Mouse (Mus musculus) hindbrain, postnatal 0 days (tissue): ENCODE results near the gene Gpr162. TPM values are rescaled to one million over a fixed set of nuclear protein-coding genes. Genes with fewer than 3 reads are reported as not detected.

Experiments used
- ATAC-seq: fragments of 200-750 bp; cut with Nextera tagmentation; 2 replicates; pipeline ENCODE4 v1.8.0; 2017; ENCODE audit warnings: mild to moderate bottlenecking, moderate TSS enrichment, moderate library complexity
- DNase-seq: peaks from one replicate; pipeline ENCODE4 v3.0.0-alpha.2; 2015; ENCODE audit warnings: low spot score
- H3K27ac ChIP-seq: fragments of 300-500 bp; sonication (generic); 2 replicates; pipeline ENCODE4 v1.5.1; 2014; ENCODE audit warnings: mild to moderate bottlenecking
- H3K27me3 ChIP-seq: fragments of 300-500 bp; sonication (generic); 2 replicates; pipeline ENCODE4 v1.6.1; 2014; ENCODE audit warnings: low read length, mixed read lengths; ENCODE audit not compliant: insufficient read depth
- H3K36me3 ChIP-seq: fragments of 300-500 bp; sonication (generic); 2 replicates; pipeline ENCODE4 v1.6.1; 2014; ENCODE audit warnings: low read length, mixed read lengths; ENCODE audit not compliant: insufficient read depth
- H3K4me1 ChIP-seq: fragments of 300-500 bp; sonication (generic); 2 replicates; pipeline ENCODE4 v1.6.1; 2014; ENCODE audit warnings: antibody characterized with exemption, low read length, mixed read lengths; ENCODE audit not compliant: insufficient read depth
- H3K4me2 ChIP-seq: fragments of 300-500 bp; sonication (generic); 2 replicates; pipeline ENCODE4 v1.6.1; 2014; ENCODE audit warnings: low read depth, mild to moderate bottlenecking, low read length, moderate library complexity, mixed read lengths
- H3K4me3 ChIP-seq: fragments of 300-500 bp; sonication (generic); 2 replicates; pipeline ENCODE4 v1.5.1; 2014; ENCODE audit warnings: low read length
- H3K9ac ChIP-seq: fragments of 300-500 bp; sonication (generic); replicated peaks from 2 replicates; pipeline ENCODE4 v1.6.1; 2014; ENCODE audit warnings: mild to moderate bottlenecking, low read length, moderate library complexity, mixed read lengths
- H3K9me3 ChIP-seq: fragments of 300-500 bp; sonication (generic); 2 replicates; pipeline ENCODE4 v1.6.1; 2016; ENCODE audit warnings: low read length, mixed read lengths
- CTCF ChIP-seq: IDR thresholded peaks from 2 replicates; pipeline ENCODE4 v1.5.1; 2016; ENCODE audit warnings: antibody characterized with exemption, control low read depth, low read depth
- WGBS: fragments of 180-500 bp; shearing (Covaris S2); extraction: QIAGEN DNeasy Blood & Tissue Kit; methylation state at CpG from one replicate; pipeline ENCODE4 v1.1.7; 2014; 5-methylcytosine and 5-hydroxymethylcytosine counted together
- polyA plus RNA-seq: library from polyadenylated mRNA; unstranded; fragments of >200 nt; fragmentation: Nextera tagmentation; extraction: Ambion mirVana; gene quantifications from 2 replicates; pipeline ENCODE4 v1.2.1, GENCODE M21; 2015
- total RNA-seq: library from RNA; depleted of rRNA; stranded (reverse); fragments of >200 nt; gene quantifications from 2 replicates; pipeline ENCODE4 v1.2.3, GENCODE M21; 2014

Gpr162 gene
- total and polyA plus RNA-seq, 2 experiments from 2014 or later = 31.9 to 194 TPM

- Histone ChIP-seq H3K4me3 (peak overlapping the region; percentile 69; the same call in 1 of the 2 replicates), H3K4me1 (peaks cover 41% of the 10 kb centered on the region), H3K36me3 (no peaks in the 10 kb centered on the region), H3K4me2 (peak overlapping the region; percentile 81), H3K9me3 (no peaks in the 10 kb centered on the region), H3K27me3 (no peaks in the 10 kb centered on the region), H3K27ac (peak overlapping the region; percentile 97), H3K9ac (peak overlapping the region; percentile 91)
- no peak for TF ChIP-seq CTCF
- ATAC-seq = no peak
- no peak for DNase-seq
- 48% methylated on average over 3 of the region's 3 CpGs for WGBS
These were observed 2.0 kb downstream of the Gpr162 start for GRCm38 (mm10) chr6:124861802-124862201.

GRCm38 (mm10) chr6:124861266-124861665 is 2.5 kb downstream of the Gpr162 start:
- 67% methylated on average over 19 of the region's 19 CpGs for WGBS

GRCm38 (mm10) chr6:124860511-124860910 is 3.3 kb downstream of the Gpr162 start:
- no peak overlapping the region for H3K4me3 ChIP-seq
- no peaks in the 10 kb centered on the region for H3K9me3 ChIP-seq
- H3K9ac ChIP-seq = no peak overlapping the region
- WGBS = 73% methylated on average over 9 of the region's 9 CpGs
- no peaks in the 10 kb centered on the region for H3K36me3 ChIP-seq
- H3K4me2 ChIP-seq = no peak overlapping the region
- no peak for ATAC-seq
- H3K4me1 ChIP-seq = peaks cover 31% of the 10 kb centered on the region
- no peak for DNase-seq
- no peak for TF ChIP-seq CTCF
- no peaks in the 10 kb centered on the region for H3K27me3 ChIP-seq
- H3K27ac ChIP-seq = peak overlapping the region; percentile 97; the same call in 1 of the 2 replicates

More at GRCm38 (mm10) chr6:124861266-124861665, 2.5 kb downstream of the Gpr162 start:
- H3K27me3 ChIP-seq = no peaks in the 10 kb centered on the region
- H3K27ac ChIP-seq = peak overlapping the region; percentile 97
- H3K4me1 ChIP-seq = peaks cover 38% of the 10 kb centered on the region
- DNase-seq (peak; percentile 15), ATAC-seq (no peak)
- H3K36me3 ChIP-seq = no peaks in the 10 kb centered on the region
- H3K9ac ChIP-seq = peak overlapping the region; percentile 91
- H3K4me2 ChIP-seq = peak overlapping the region; percentile 81
- H3K9me3 ChIP-seq = no peaks in the 10 kb centered on the region
- H3K4me3 ChIP-seq = no peak overlapping the region
- no peak for TF ChIP-seq CTCF

GRCm38 (mm10) chr6:124859725-124860124 is 4.1 kb downstream of the Gpr162 start:
- TF ChIP-seq CTCF = peak; percentile 91
- H3K27me3 ChIP-seq = no peaks in the 10 kb centered on the region
- H3K4me1 ChIP-seq = peaks cover 24% of the 10 kb centered on the region
- peak; percentile 8 for ATAC-seq
- peak; percentile 90 for DNase-seq
- peak overlapping the region; percentile 42 for H3K27ac ChIP-seq
- no peaks in the 10 kb centered on the region for H3K36me3 ChIP-seq
- WGBS = 6% methylated on average over 12 of the region's 12 CpGs
- H3K9ac ChIP-seq = no peak overlapping the region
- H3K4me2 ChIP-seq = no peak overlapping the region
- H3K4me3 ChIP-seq = no peak overlapping the region
- H3K9me3 ChIP-seq = no peaks in the 10 kb centered on the region

GRCm38 (mm10) chr6:124858561-124859318 is 5.0 kb downstream of the Gpr162 start:
- Histone ChIP-seq H3K27me3 (no peaks in the 10 kb centered on the region), H3K4me3 (no peak overlapping the region), H3K4me2 (no peak overlapping the region), H3K4me1 (peaks cover 23% of the 10 kb centered on the region), H3K27ac (peak overlapping the region; percentile 98; the same call in 1 of the 2 replicates), H3K36me3 (no peaks in the 10 kb centered on the region), H3K9ac (peak overlapping the region; percentile 21; the same call in 1 of the 2 replicates), H3K9me3 (no peaks in the 10 kb centered on the region)
- WGBS = 80% methylated on average over 28 of the region's 28 CpGs
- no peak for DNase-seq
- TF ChIP-seq CTCF = no peak
- ATAC-seq = no peak

- TF ChIP-seq CTCF = no peak
- peaks cover 20% of the 10 kb centered on the region for H3K4me1 ChIP-seq
- DNase-seq (no peak), ATAC-seq (no peak)
- H3K4me2 ChIP-seq = peak overlapping the region; percentile 93
- peak overlapping the region; percentile 70 for H3K4me3 ChIP-seq
- peak overlapping the region; percentile 98 for H3K27ac ChIP-seq
- H3K9ac ChIP-seq = peak overlapping the region; percentile 21; the same call in 1 of the 2 replicates
- no peaks in the 10 kb centered on the region for H3K36me3 ChIP-seq
- 23% methylated on average over 26 of the region's 26 CpGs for WGBS
- no peaks in the 10 kb centered on the region for H3K9me3 ChIP-seq
- no peaks in the 10 kb centered on the region for H3K27me3 ChIP-seq
These were observed 5.8 kb downstream of the Gpr162 start for GRCm38 (mm10) chr6:124857840-124858530.
